Mouse (Mus musculus): ENCODE results near the gene Sftpa1. TPM values are rescaled to one million over a fixed set of nuclear protein-coding genes. Genes with fewer than 3 reads are reported as not detected.

Gene Sftpa1
- polyA plus RNA-seq, 1 experiment from 2014 or later = 1.5 TPM

GRCm38 (mm10) chr14:41170514-41170913, 38.9 kb downstream of the Sftpa1 start:
- no peaks in the 10 kb centered on the region for H3K27me3 ChIP-seq (ENCODE audit: control insufficient read depth, insufficient read depth, low read length)
- 73% methylated on average over 2 of the region's 2 CpGs for WGBS
- H3K9me3 ChIP-seq (replicated peaks; ENCODE audit: control insufficient read depth, low read length) = no peaks in the 10 kb centered on the region
- peaks cover 14% of the 10 kb centered on the region for H3K4me1 ChIP-seq (ENCODE audit: control insufficient read depth, insufficient read depth, low read length)
- no peaks in the 10 kb centered on the region for H3K36me3 ChIP-seq (ENCODE audit: control insufficient read depth, insufficient read depth)
- no peak for ATAC-seq (replicated peaks; ENCODE audit: extremely low read depth, insufficient read depth, low FRiP score)
- no peak overlapping the region for H3K4me3 ChIP-seq (ENCODE audit: low read length)
- H3K9ac ChIP-seq (ENCODE audit: low read length) = no peak overlapping the region
- H3K27ac ChIP-seq (ENCODE audit: low read length) = no peak overlapping the region
- H3K4me2 ChIP-seq (ENCODE audit: low read depth, low read length) = no peak overlapping the region

DNA sequence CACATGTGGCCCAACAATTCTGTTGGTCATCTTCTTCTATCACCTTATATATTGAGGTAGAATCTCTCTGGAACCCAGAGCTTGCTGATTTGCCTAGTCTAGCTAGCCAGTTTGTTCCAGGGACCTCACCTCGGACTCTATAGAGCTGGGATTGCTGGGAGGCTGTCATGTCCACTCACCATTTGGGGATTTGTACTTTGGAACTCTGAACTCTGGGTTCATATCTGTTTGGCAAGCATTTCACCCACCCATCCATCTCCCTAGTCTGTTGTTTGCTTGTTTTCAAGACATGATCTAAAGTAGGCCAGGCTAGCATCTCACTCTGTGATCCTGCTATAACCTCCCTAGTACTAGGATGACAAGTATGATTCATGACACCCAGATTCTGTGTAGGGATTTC, 43.2 kb downstream of the Sftpa1 start:
- no peak for ATAC-seq (replicated peaks; ENCODE audit: extremely low read depth, insufficient read depth, low FRiP score)

GRCm38 (mm10) chr14:41185059-41185821, 53.7 kb downstream of the Sftpa1 start, which contains the start of gene Sftpd:
Gene Sftpd (minus strand): TSS chr14:41185149.
- Histone ChIP-seq H3K4me2 (ENCODE audit: low read depth, low read length) (no peak within 1 kb of the TSS), H3K9ac (ENCODE audit: low read length) (no peak within 1 kb of the TSS), H3K9me3 (replicated peaks; ENCODE audit: control insufficient read depth, low read length) (no peaks in the 10 kb centered on the region), H3K27ac (ENCODE audit: low read length) (no peak within 1 kb of the TSS), H3K27me3 (ENCODE audit: control insufficient read depth, insufficient read depth, low read length) (no peaks in the 10 kb centered on the region), H3K4me3 (ENCODE audit: low read length) (no peak within 1 kb of the TSS), H3K4me1 (ENCODE audit: control insufficient read depth, insufficient read depth, low read length) (no peaks in the 10 kb centered on the region), H3K36me3 (ENCODE audit: control insufficient read depth, insufficient read depth) (no peaks in the 10 kb centered on the region)
- WGBS = 74% methylated on average over 4 of the region's 4 CpGs
- no peak for ATAC-seq (replicated peaks; ENCODE audit: extremely low read depth, insufficient read depth, low FRiP score)

More for the DNA sequence above, 43.2 kb downstream of the Sftpa1 start:
- no peaks in the 10 kb centered on the region for H3K4me1 ChIP-seq (ENCODE audit: control insufficient read depth, insufficient read depth, low read length)
- no peak overlapping the region for H3K9ac ChIP-seq (ENCODE audit: low read length)
- no peaks in the 10 kb centered on the region for H3K9me3 ChIP-seq (replicated peaks; ENCODE audit: control insufficient read depth, low read length)
- H3K27ac ChIP-seq (ENCODE audit: low read length) = no peak overlapping the region
- no peaks in the 10 kb centered on the region for H3K27me3 ChIP-seq (ENCODE audit: control insufficient read depth, insufficient read depth, low read length)
- no peaks in the 10 kb centered on the region for H3K36me3 ChIP-seq (ENCODE audit: control insufficient read depth, insufficient read depth)
- H3K4me2 ChIP-seq (ENCODE audit: low read depth, low read length) = no peak overlapping the region
- 76% methylated on average over 1 of the region's 1 CpGs for WGBS
- H3K4me3 ChIP-seq (ENCODE audit: low read length) = no peak overlapping the region

Other genes with a start within 250 kb of the Sftpa1 start
- gene Sh2d4b, start 238.5 kb upstream of the Sftpa1 start, polyA plus RNA-seq (2015; fragmentation: Nextera tagmentation; extraction: Ambion mirVana) = 2.5 and 4.3 TPM in 2 replicates
- gene Tspan14, start 165.0 kb upstream of the Sftpa1 start, polyA plus RNA-seq (2015; fragmentation: Nextera tagmentation; extraction: Ambion mirVana) = 44.4 and 46.1 TPM in 2 replicates
- gene Fam213a, start 118.0 kb upstream of the Sftpa1 start, polyA plus RNA-seq (2015; fragmentation: Nextera tagmentation; extraction: Ambion mirVana) = 35.8 and 40.3 TPM in 2 replicates
- gene Dydc2, start 62.6 kb upstream of the Sftpa1 start, polyA plus RNA-seq (2015; fragmentation: Nextera tagmentation; extraction: Ambion mirVana) = 0.17 TPM in 1 of 2 replicates, not detected in the other
- not detected in 2 replicates for gene Dydc1, start 58.9 kb upstream of the Sftpa1 start, polyA plus RNA-seq (2015; fragmentation: Nextera tagmentation; extraction: Ambion mirVana)
- gene Mat1a, start 26.7 kb upstream of the Sftpa1 start, polyA plus RNA-seq (2015; fragmentation: Nextera tagmentation; extraction: Ambion mirVana) = 0.41 and 1.2 TPM in 2 replicates
- gene Mbl1, start 19.7 kb downstream of the Sftpa1 start, polyA plus RNA-seq (2015; fragmentation: Nextera tagmentation; extraction: Ambion mirVana) = not detected in 2 replicates
- gene Sftpd, start 53.4 kb downstream of the Sftpa1 start, polyA plus RNA-seq (2015; fragmentation: Nextera tagmentation; extraction: Ambion mirVana) = 0.11 and 0.26 TPM in 2 replicates
- gene Gm2832, start 147.0 kb downstream of the Sftpa1 start, polyA plus RNA-seq (2015; fragmentation: Nextera tagmentation; extraction: Ambion mirVana) = not detected in 2 replicates
- not detected in 2 replicates for gene Gm5798, start 216.8 kb downstream of the Sftpa1 start, polyA plus RNA-seq (2015; fragmentation: Nextera tagmentation; extraction: Ambion mirVana)